Mouse (Mus musculus): Measurements from ENCODE around the gene Dlgap4. TPM values are rescaled to one million over a fixed set of nuclear protein-coding genes. Genes with fewer than 3 reads are reported as not detected.

Dlgap4 gene
- 77.7 and 78.6 TPM in 2 replicates for polyA plus RNA-seq (2014; fragmentation: Nextera tagmentation; extraction: Ambion mirVana)

- Histone ChIP-seq H3K27ac (ENCODE audit: low read depth, low read length) (no peak within 1 kb of the TSS), H3K4me3 (ENCODE audit: low read length) (peak within 1 kb of the TSS; percentile 66), H3K9me3 (ENCODE audit: control insufficient read depth, low read length) (no peaks in the 10 kb centered on the region), H3K4me2 (replicated peaks; ENCODE audit: low read depth, low read length) (peak within 1 kb of the TSS; percentile 97), H3K27me3 (ENCODE audit: control insufficient read depth, insufficient read depth, low read length) (peaks cover 67% of the 10 kb centered on the region), H3K4me1 (ENCODE audit: control insufficient read depth, insufficient read depth, low read length) (peaks cover 10% of the 10 kb centered on the region; the same call in 1 of the 2 replicates), H3K9ac (ENCODE audit: low read depth, low read length) (peak within 1 kb of the TSS; percentile 51), H3K36me3 (ENCODE audit: control insufficient read depth, insufficient read depth, low read length) (no peaks in the 10 kb centered on the region)
- WGBS, result under 1% methylated on average over 49 of the region's 103 CpGs
- peak; percentile 76 for ATAC-seq (ENCODE audit: low FRiP score, low TSS enrichment)
Measured at GRCm38 (mm10) chr2:156613541-156614257, at the start of gene Dlgap4. Gene Dlgap4 (plus strand): TSS chr2:156613705.

GRCm38 (mm10) chr2:156566512-156566911 lies 47.0 kb upstream of the Dlgap4 start:
- no peak overlapping the region for H3K9ac ChIP-seq (ENCODE audit: low read depth, low read length)
- H3K27me3 ChIP-seq (ENCODE audit: control insufficient read depth, insufficient read depth, low read length), result no peaks in the 10 kb centered on the region
- no peak for ATAC-seq (ENCODE audit: low FRiP score, low TSS enrichment)
- no peaks in the 10 kb centered on the region for H3K4me1 ChIP-seq (ENCODE audit: control insufficient read depth, insufficient read depth, low read length)
- 87% methylated on average over 2 of the region's 2 CpGs for WGBS
- no peak overlapping the region for H3K4me2 ChIP-seq (replicated peaks; ENCODE audit: low read depth, low read length)
- no peak overlapping the region for H3K4me3 ChIP-seq (ENCODE audit: low read length)
- H3K27ac ChIP-seq (ENCODE audit: low read depth, low read length), result no peak overlapping the region
- H3K9me3 ChIP-seq (ENCODE audit: control insufficient read depth, low read length), result no peaks in the 10 kb centered on the region
- H3K36me3 ChIP-seq (ENCODE audit: control insufficient read depth, insufficient read depth, low read length), result peaks cover 40% of the 10 kb centered on the region

GRCm38 (mm10) chr2:156568647-156569046 lies 44.9 kb upstream of the Dlgap4 start:
- Histone ChIP-seq H3K4me3 (ENCODE audit: low read length) (no peak overlapping the region), H3K4me1 (ENCODE audit: control insufficient read depth, insufficient read depth, low read length) (no peaks in the 10 kb centered on the region), H3K27ac (ENCODE audit: low read depth, low read length) (no peak overlapping the region), H3K27me3 (ENCODE audit: control insufficient read depth, insufficient read depth, low read length) (no peaks in the 10 kb centered on the region), H3K4me2 (replicated peaks; ENCODE audit: low read depth, low read length) (no peak overlapping the region), H3K9ac (ENCODE audit: low read depth, low read length) (no peak overlapping the region), H3K9me3 (ENCODE audit: control insufficient read depth, low read length) (no peaks in the 10 kb centered on the region), H3K36me3 (ENCODE audit: control insufficient read depth, insufficient read depth, low read length) (peaks cover 32% of the 10 kb centered on the region)
- ATAC-seq (ENCODE audit: low FRiP score, low TSS enrichment), result no peak
- WGBS, result 96% methylated on average over 7 of the region's 7 CpGs

- no peak overlapping the region for H3K27ac ChIP-seq (ENCODE audit: low read depth, low read length)
- peaks cover 31% of the 10 kb centered on the region for H3K36me3 ChIP-seq (ENCODE audit: control insufficient read depth, insufficient read depth, low read length)
- H3K4me2 ChIP-seq (replicated peaks; ENCODE audit: low read depth, low read length), result no peak overlapping the region
- ATAC-seq (ENCODE audit: low FRiP score, low TSS enrichment), result no peak
- no peaks in the 10 kb centered on the region for H3K27me3 ChIP-seq (ENCODE audit: control insufficient read depth, insufficient read depth, low read length)
- no peak overlapping the region for H3K9ac ChIP-seq (ENCODE audit: low read depth, low read length)
- H3K4me1 ChIP-seq (ENCODE audit: control insufficient read depth, insufficient read depth, low read length), result no peaks in the 10 kb centered on the region
- H3K4me3 ChIP-seq (ENCODE audit: low read length), result no peak overlapping the region
- 97% methylated on average over 3 of the region's 3 CpGs for WGBS
- H3K9me3 ChIP-seq (ENCODE audit: control insufficient read depth, low read length), result no peaks in the 10 kb centered on the region
Measured at GRCm38 (mm10) chr2:156569261-156569660, 44.2 kb upstream of the Dlgap4 start.

- H3K4me3 ChIP-seq (ENCODE audit: low read length), result no peak overlapping the region
- no peaks in the 10 kb centered on the region for H3K9me3 ChIP-seq (ENCODE audit: control insufficient read depth, low read length)
- H3K36me3 ChIP-seq (ENCODE audit: control insufficient read depth, insufficient read depth, low read length), result peaks cover 23% of the 10 kb centered on the region
- H3K4me1 ChIP-seq (ENCODE audit: control insufficient read depth, insufficient read depth, low read length), result no peaks in the 10 kb centered on the region
- H3K27ac ChIP-seq (ENCODE audit: low read depth, low read length), result no peak overlapping the region
- 54% methylated on average over 6 of the region's 6 CpGs for WGBS
- H3K4me2 ChIP-seq (replicated peaks; ENCODE audit: low read depth, low read length), result no peak overlapping the region
- H3K27me3 ChIP-seq (ENCODE audit: control insufficient read depth, insufficient read depth, low read length), result no peaks in the 10 kb centered on the region
- H3K9ac ChIP-seq (ENCODE audit: low read depth, low read length), result no peak overlapping the region
- ATAC-seq (ENCODE audit: low FRiP score, low TSS enrichment), result no peak
Measured at GRCm38 (mm10) chr2:156571521-156571920, 42.0 kb upstream of the Dlgap4 start.

- Histone ChIP-seq H3K4me2 (replicated peaks; ENCODE audit: low read depth, low read length) (no peak overlapping the region), H3K9me3 (ENCODE audit: control insufficient read depth, low read length) (no peaks in the 10 kb centered on the region), H3K4me3 (ENCODE audit: low read length) (no peak overlapping the region), H3K9ac (ENCODE audit: low read depth, low read length) (no peak overlapping the region), H3K4me1 (ENCODE audit: control insufficient read depth, insufficient read depth, low read length) (no peaks in the 10 kb centered on the region), H3K27ac (ENCODE audit: low read depth, low read length) (no peak overlapping the region), H3K36me3 (ENCODE audit: control insufficient read depth, insufficient read depth, low read length) (no peaks in the 10 kb centered on the region), H3K27me3 (ENCODE audit: control insufficient read depth, insufficient read depth, low read length) (no peaks in the 10 kb centered on the region)
- no peak for ATAC-seq (ENCODE audit: low FRiP score, low TSS enrichment)
- 83% methylated on average over 7 of the region's 7 CpGs for WGBS
Measured at GRCm38 (mm10) chr2:156576850-156577587, 36.5 kb upstream of the Dlgap4 start.

- WGBS, result 77% methylated on average over 5 of the region's 5 CpGs
- Histone ChIP-seq H3K36me3 (ENCODE audit: control insufficient read depth, insufficient read depth, low read length) (no peaks in the 10 kb centered on the region), H3K4me2 (replicated peaks; ENCODE audit: low read depth, low read length) (no peak overlapping the region), H3K9ac (ENCODE audit: low read depth, low read length) (no peak overlapping the region), H3K27me3 (ENCODE audit: control insufficient read depth, insufficient read depth, low read length) (no peaks in the 10 kb centered on the region), H3K4me3 (ENCODE audit: low read length) (no peak overlapping the region), H3K4me1 (ENCODE audit: control insufficient read depth, insufficient read depth, low read length) (no peaks in the 10 kb centered on the region), H3K9me3 (ENCODE audit: control insufficient read depth, low read length) (no peaks in the 10 kb centered on the region), H3K27ac (ENCODE audit: low read depth, low read length) (no peak overlapping the region)
- no peak for ATAC-seq (ENCODE audit: low FRiP score, low TSS enrichment)
Measured at GRCm38 (mm10) chr2:156580507-156580906, 33.0 kb upstream of the Dlgap4 start.

GRCm38 (mm10) chr2:156581244-156581643 lies 32.3 kb upstream of the Dlgap4 start:
- Histone ChIP-seq H3K9ac (ENCODE audit: low read depth, low read length) (no peak overlapping the region), H3K4me1 (ENCODE audit: control insufficient read depth, insufficient read depth, low read length) (no peaks in the 10 kb centered on the region), H3K27ac (ENCODE audit: low read depth, low read length) (no peak overlapping the region), H3K27me3 (ENCODE audit: control insufficient read depth, insufficient read depth, low read length) (no peaks in the 10 kb centered on the region), H3K4me3 (ENCODE audit: low read length) (no peak overlapping the region), H3K9me3 (ENCODE audit: control insufficient read depth, low read length) (no peaks in the 10 kb centered on the region), H3K36me3 (ENCODE audit: control insufficient read depth, insufficient read depth, low read length) (no peaks in the 10 kb centered on the region), H3K4me2 (replicated peaks; ENCODE audit: low read depth, low read length) (no peak overlapping the region)
- ATAC-seq (ENCODE audit: low FRiP score, low TSS enrichment), result no peak
- 67% methylated on average over 10 of the region's 10 CpGs for WGBS

- Histone ChIP-seq H3K9me3 (ENCODE audit: control insufficient read depth, low read length) (no peaks in the 10 kb centered on the region), H3K27me3 (ENCODE audit: control insufficient read depth, insufficient read depth, low read length) (no peaks in the 10 kb centered on the region), H3K27ac (ENCODE audit: low read depth, low read length) (no peak overlapping the region), H3K36me3 (ENCODE audit: control insufficient read depth, insufficient read depth, low read length) (no peaks in the 10 kb centered on the region), H3K9ac (ENCODE audit: low read depth, low read length) (no peak overlapping the region), H3K4me3 (ENCODE audit: low read length) (no peak overlapping the region), H3K4me2 (replicated peaks; ENCODE audit: low read depth, low read length) (no peak overlapping the region), H3K4me1 (ENCODE audit: control insufficient read depth, insufficient read depth, low read length) (no peaks in the 10 kb centered on the region)
- ATAC-seq (ENCODE audit: low FRiP score, low TSS enrichment), result no peak
- 88% methylated on average over 10 of the region's 10 CpGs for WGBS
Measured at GRCm38 (mm10) chr2:156582887-156583286, 30.6 kb upstream of the Dlgap4 start.
